Mouse (Mus musculus) bone marrow, adult 2 months (tissue): Measurements from ENCODE around the gene Galnt12. TPM values are rescaled to one million over a fixed set of nuclear protein-coding genes. Genes with fewer than 3 reads are reported as not detected.

Source experiments
- H3K27ac ChIP-seq: fragments of 200-500 bp; 2 replicates; pipeline ENCODE4 v1.5.1; 2012; ENCODE audit warnings: low read depth, mild to moderate bottlenecking, control low read depth, inconsistent platforms, low read length; ENCODE audit not compliant: control insufficient read depth, poor library complexity, insufficient read depth
- H3K4me1 ChIP-seq: fragments of 200-500 bp; 2 replicates; pipeline ENCODE4 v1.6.1; 2011; ENCODE audit warnings: low read length; ENCODE audit not compliant: control insufficient read depth, insufficient read depth
- H3K4me3 ChIP-seq: fragments of 200-500 bp; replicated peaks from 2 replicates; pipeline ENCODE3; 2011; ENCODE audit warnings: mild to moderate bottlenecking, low read depth, low read length, control low read depth; ENCODE audit not compliant: control insufficient read depth
- CTCF ChIP-seq: fragments of 200-500 bp; IDR thresholded peaks from 2 replicates; pipeline ENCODE4 v1.5.1; 2011; ENCODE audit warnings: low read length, control low read depth; ENCODE audit not compliant: control insufficient read depth, insufficient read depth
- POLR2A ChIP-seq: fragments of 200-500 bp; IDR thresholded peaks from 2 replicates; pipeline ENCODE4 v1.6.1; 2011; ENCODE audit warnings: low read depth, mild to moderate bottlenecking, control low read depth, low read length, borderline replicate concordance; ENCODE audit not compliant: control insufficient read depth
- WGBS: fragments of 180-500 bp; shearing (Covaris S2); methylation state at CpG from one replicate; pipeline ENCODE4 v1.1.7; 2018; 5-methylcytosine and 5-hydroxymethylcytosine counted together
- polyA plus RNA-seq: library from polyadenylated mRNA; stranded (reverse); fragments of >200 nt; gene quantifications from 2 replicates; pipeline ENCODE4 v1.2.4, GENCODE M21; 2011; ENCODE audit warnings: low replicate concordance; ENCODE audit not compliant: missing spikeins, insufficient read depth, insufficient read length

Gene Galnt12
- polyA plus RNA-seq, 1 experiment = 3.7 TPM

GRCm38 (mm10) chr4:47055570-47056080 is 36.1 kb upstream of the Galnt12 start:
- TF ChIP-seq POLR2A = no peak
- no peak for TF ChIP-seq CTCF
- Histone ChIP-seq H3K27ac (no peak overlapping the region), H3K4me3 (no peak overlapping the region), H3K4me1 (no peaks in the 10 kb centered on the region; the same call in 1 of the 2 replicates)
- 90% methylated on average over 6 of the region's 6 CpGs for WGBS

GRCm38 (mm10) chr4:47056791-47057509 is 34.8 kb upstream of the Galnt12 start, which contains the start of gene Anks6:
Gene Anks6, minus strand, starts transcription at chr4:47057427.
- Histone ChIP-seq H3K4me3 (peak within 1 kb of the TSS; percentile 21), H3K27ac (no peak within 1 kb of the TSS; the same call in 1 of the 2 replicates), H3K4me1 (no peaks in the 10 kb centered on the region; the same call in 1 of the 2 replicates)
- TF ChIP-seq POLR2A = no peak
- no peak for TF ChIP-seq CTCF
- 3% methylated on average over 86 of the region's 86 CpGs for WGBS

GRCm38 (mm10) chr4:47057510-47058325 is 34.0 kb upstream of the Galnt12 start:
- H3K4me1 ChIP-seq = no peaks in the 10 kb centered on the region; the same call in 1 of the 2 replicates
- peak overlapping the region; percentile 21 for H3K4me3 ChIP-seq
- TF ChIP-seq POLR2A (no peak), CTCF (no peak)
- no peak overlapping the region for H3K27ac ChIP-seq
- 33% methylated on average over 25 of the region's 25 CpGs for WGBS

- no peak for TF ChIP-seq POLR2A
- no peak for TF ChIP-seq CTCF
- no peak overlapping the region for H3K4me3 ChIP-seq
- H3K4me1 ChIP-seq = no peaks in the 10 kb centered on the region; the same call in 1 of the 2 replicates
- 67% methylated on average over 1 of the region's 1 CpGs for WGBS
- H3K27ac ChIP-seq = no peak overlapping the region
Observed at GRCm38 (mm10) chr4:47060900-47061299, 30.8 kb upstream of the Galnt12 start.

- TF ChIP-seq POLR2A (no peak), CTCF (no peak)
Observed at GRCm38 (mm10) chr4:47075054-47075453, 16.7 kb upstream of the Galnt12 start.

GRCm38 (mm10) chr4:47079997-47080646 is 11.6 kb upstream of the Galnt12 start:
- H3K4me3 ChIP-seq = peak overlapping the region; percentile 21
- WGBS = 34% methylated on average over 17 of the region's 17 CpGs
- peak overlapping the region; percentile 65 for H3K27ac ChIP-seq

More at GRCm38 (mm10) chr4:47075054-47075453, 16.7 kb upstream of the Galnt12 start:
- WGBS = 26% methylated on average over 2 of the region's 2 CpGs
- Histone ChIP-seq H3K4me1 (no peaks in the 10 kb centered on the region), H3K4me3 (no peak overlapping the region), H3K27ac (no peak overlapping the region)

GRCm38 (mm10) chr4:47080647-47081010 is 11.1 kb upstream of the Galnt12 start:
- 25% methylated on average over 4 of the region's 4 CpGs for WGBS
- Histone ChIP-seq H3K4me1 (no peaks in the 10 kb centered on the region), H3K4me3 (peak overlapping the region; percentile 10), H3K27ac (peak overlapping the region; percentile 65)
- TF ChIP-seq POLR2A (no peak), CTCF (no peak)

More at GRCm38 (mm10) chr4:47079997-47080646, 11.6 kb upstream of the Galnt12 start:
- no peaks in the 10 kb centered on the region for H3K4me1 ChIP-seq
- TF ChIP-seq POLR2A = no peak
- no peak for TF ChIP-seq CTCF
